Mouse (Mus musculus) heart, embryonic 14.5 days (tissue): ENCODE results near the gene Slc22a22. TPM values are rescaled to one million over a fixed set of nuclear protein-coding genes. Genes with fewer than 3 reads are reported as not detected.

Experiments used
- ATAC-seq: fragments of 200-750 bp; cut with Nextera tagmentation; 2 replicates; pipeline ENCODE4 v1.8.0; 2017; ENCODE audit warnings: low read depth, moderate TSS enrichment; ENCODE audit not compliant: insufficient number of reproducible peaks, insufficient read depth, low FRiP score
- H3K27ac ChIP-seq, 2 experiments: fragments of 200-500 bp in 1 of 2; fragments of 300-500 bp in 1 of 2; sonication (generic) in 1 of 2; replicated peaks in 1 of 2; 2 replicates each; pipeline ENCODE4 v1.5.1; 2012 to 2014; ENCODE audit warnings: low read depth in 2 of 2, low read length in 2 of 2, control low read depth in 1 of 2, mild to moderate bottlenecking in 1 of 2, mixed read lengths in 1 of 2; ENCODE audit not compliant: control insufficient read depth in 1 of 2, insufficient read depth in 1 of 2
- H3K27me3 ChIP-seq: fragments of 300-500 bp; sonication (generic); 2 replicates; pipeline ENCODE4 v1.6.1; 2014; ENCODE audit warnings: mild to moderate bottlenecking, low read length, control low read depth; ENCODE audit not compliant: control insufficient read depth, insufficient read depth
- H3K36me3 ChIP-seq: fragments of 300-500 bp; sonication (generic); 2 replicates; pipeline ENCODE4 v1.6.1; 2014; ENCODE audit warnings: mild to moderate bottlenecking, control low read depth, low read length, mixed read lengths; ENCODE audit not compliant: control insufficient read depth, insufficient read depth
- H3K4me1 ChIP-seq, 2 experiments: fragments of 200-500 bp in 1 of 2; fragments of 300-500 bp in 1 of 2; sonication (generic) in 1 of 2; 2 replicates each; pipeline ENCODE4 v1.6.1; 2012 to 2014; ENCODE audit warnings: low read length in 2 of 2, control low read depth in 1 of 2, mixed read lengths in 1 of 2; ENCODE audit not compliant: control insufficient read depth in 2 of 2, insufficient read depth in 2 of 2
- H3K4me2 ChIP-seq: fragments of 300-500 bp; sonication (generic); 2 replicates; pipeline ENCODE4 v1.6.1; 2014; ENCODE audit warnings: mild to moderate bottlenecking, low read length
- H3K4me3 ChIP-seq, 2 experiments: fragments of 200-500 bp in 1 of 2; fragments of 300-500 bp in 1 of 2; sonication (generic) in 1 of 2; 2 replicates each; pipeline ENCODE4 v1.5.1; 2012 to 2014; ENCODE audit warnings: low read length in 2 of 2, mild to moderate bottlenecking in 2 of 2, control low read depth in 1 of 2, low read depth in 1 of 2, moderate library complexity in 1 of 2; ENCODE audit not compliant: control insufficient read depth in 1 of 2, insufficient read depth in 1 of 2
- H3K9ac ChIP-seq: fragments of 300-500 bp; sonication (generic); 2 replicates; pipeline ENCODE4 v1.6.1; 2014; ENCODE audit warnings: mild to moderate bottlenecking, low read length
- H3K9me3 ChIP-seq: fragments of 300-500 bp; sonication (generic); 2 replicates; pipeline ENCODE4 v1.6.1; 2016; ENCODE audit warnings: low read length, control low read depth; ENCODE audit not compliant: control insufficient read depth
- WGBS: fragments of 180-500 bp; shearing (Covaris S2); extraction: QIAGEN DNeasy Blood & Tissue Kit; methylation state at CpG from one replicate; pipeline ENCODE4 v1.1.7; 2014; 5-methylcytosine and 5-hydroxymethylcytosine counted together
- polyA plus RNA-seq: library from polyadenylated mRNA; unstranded; fragments of >200 nt; fragmentation: Nextera tagmentation; extraction: Ambion mirVana; gene quantifications from 2 replicates; pipeline ENCODE4 v1.2.1, GENCODE M21; 2014

Slc22a22 gene
- polyA plus RNA-seq, 1 experiment from 2014 or later = not detected

GRCm38 (mm10) chr15:57503656-57504055 lies 26.2 kb upstream of the Slc22a22 start:
- WGBS = 87% methylated on average over 3 of the region's 3 CpGs
- Histone ChIP-seq H3K27me3 (no peaks in the 10 kb centered on the region), H3K9me3 (no peaks in the 10 kb centered on the region), H3K4me1 (no peaks in the 10 kb centered on the region), H3K9ac (no peak overlapping the region), H3K36me3 (no peaks in the 10 kb centered on the region), H3K27ac (no peak overlapping the region), H3K4me3 (no peak overlapping the region), H3K4me2 (no peak overlapping the region)
- ATAC-seq = no peak

- Histone ChIP-seq H3K4me3 (no peak overlapping the region), H3K4me1 (no peaks in the 10 kb centered on the region), H3K9me3 (no peaks in the 10 kb centered on the region), H3K27ac (no peak overlapping the region), H3K27me3 (no peaks in the 10 kb centered on the region), H3K9ac (no peak overlapping the region), H3K36me3 (no peaks in the 10 kb centered on the region), H3K4me2 (no peak overlapping the region)
- ATAC-seq = no peak
These were observed 24.1 kb upstream of the Slc22a22 start for GRCm38 (mm10) chr15:57501559-57501958.

- no peaks in the 10 kb centered on the region for H3K27me3 ChIP-seq
- no peak for ATAC-seq
- H3K4me2 ChIP-seq = no peak overlapping the region
- no peak overlapping the region for H3K27ac ChIP-seq
- H3K4me1 ChIP-seq = no peaks in the 10 kb centered on the region
- H3K36me3 ChIP-seq = no peaks in the 10 kb centered on the region
- no peaks in the 10 kb centered on the region for H3K9me3 ChIP-seq
- 77% methylated on average over 2 of the region's 2 CpGs for WGBS
- H3K9ac ChIP-seq = no peak overlapping the region
- H3K4me3 ChIP-seq = no peak overlapping the region
These were observed 18.7 kb upstream of the Slc22a22 start for GRCm38 (mm10) chr15:57496106-57496505.

- no peaks in the 10 kb centered on the region for H3K27me3 ChIP-seq
- no peaks in the 10 kb centered on the region for H3K36me3 ChIP-seq
- no peaks in the 10 kb centered on the region for H3K4me1 ChIP-seq
- no peak overlapping the region for H3K9ac ChIP-seq
- H3K9me3 ChIP-seq = no peaks in the 10 kb centered on the region
- H3K27ac ChIP-seq = no peak overlapping the region
- WGBS = 56% methylated on average over 2 of the region's 2 CpGs
- no peak overlapping the region for H3K4me3 ChIP-seq
- no peak overlapping the region for H3K4me2 ChIP-seq
- ATAC-seq = no peak
These were observed 5.1 kb upstream of the Slc22a22 start for GRCm38 (mm10) chr15:57482509-57482908.

GRCm38 (mm10) chr15:57471648-57472047 lies 5.8 kb downstream of the Slc22a22 start:
- 63% methylated on average over 3 of the region's 3 CpGs for WGBS
- Histone ChIP-seq H3K27ac (no peak overlapping the region), H3K27me3 (no peaks in the 10 kb centered on the region), H3K4me1 (no peaks in the 10 kb centered on the region), H3K9ac (no peak overlapping the region), H3K4me3 (no peak overlapping the region), H3K4me2 (no peak overlapping the region), H3K9me3 (no peaks in the 10 kb centered on the region), H3K36me3 (no peaks in the 10 kb centered on the region)
- no peak for ATAC-seq

GRCm38 (mm10) chr15:57465996-57466395 lies 11.4 kb downstream of the Slc22a22 start:
- ATAC-seq = no peak
- no peak overlapping the region for H3K27ac ChIP-seq
- no peaks in the 10 kb centered on the region for H3K27me3 ChIP-seq
- H3K4me2 ChIP-seq = no peak overlapping the region
- H3K4me1 ChIP-seq = no peaks in the 10 kb centered on the region
- no peaks in the 10 kb centered on the region for H3K36me3 ChIP-seq
- H3K9me3 ChIP-seq = no peaks in the 10 kb centered on the region
- no peak overlapping the region for H3K4me3 ChIP-seq
- no peak overlapping the region for H3K9ac ChIP-seq

GRCm38 (mm10) chr15:57465061-57465460 lies 12.4 kb downstream of the Slc22a22 start:
- Histone ChIP-seq H3K9ac (no peak overlapping the region), H3K27ac (no peak overlapping the region), H3K4me2 (no peak overlapping the region), H3K9me3 (no peaks in the 10 kb centered on the region), H3K27me3 (no peaks in the 10 kb centered on the region), H3K4me3 (no peak overlapping the region), H3K36me3 (no peaks in the 10 kb centered on the region), H3K4me1 (no peaks in the 10 kb centered on the region)
- ATAC-seq = no peak
- 81% methylated on average over 6 of the region's 6 CpGs for whole genome bisulfite sequencing

- WGBS = 76% methylated on average over 11 of the region's 11 CpGs
- H3K9me3 ChIP-seq = no peaks in the 10 kb centered on the region
- no peak overlapping the region for H3K9ac ChIP-seq
- H3K4me1 ChIP-seq = no peaks in the 10 kb centered on the region
- no peaks in the 10 kb centered on the region for H3K27me3 ChIP-seq
- no peak overlapping the region for H3K4me2 ChIP-seq
- no peak for ATAC-seq
- H3K27ac ChIP-seq = no peak overlapping the region
- H3K4me3 ChIP-seq = no peak overlapping the region
- no peaks in the 10 kb centered on the region for H3K36me3 ChIP-seq
These were observed 13.4 kb downstream of the Slc22a22 start for GRCm38 (mm10) chr15:57464066-57464465.
